Mouse (Mus musculus) ES-E14 (cell line): ENCODE results near the gene Fbxo46. TPM values are rescaled to one million over a fixed set of nuclear protein-coding genes. Genes with fewer than 3 reads are reported as not detected.

Source experiments
- DNase-seq: peaks from one replicate; pipeline ENCODE4 v3.0.0-alpha.2; 2013; ENCODE audit warnings: low read depth, low spot score
- H3K27ac ChIP-seq: 2 replicates; pipeline ENCODE4 v1.5.1; 2012; ENCODE audit warnings: low read depth, mild to moderate bottlenecking, low read length, moderate library complexity, mixed read lengths; ENCODE audit not compliant: poor library complexity, insufficient read depth, severe bottlenecking
- H3K36me3 ChIP-seq: 2 replicates; pipeline ENCODE4 v1.6.1; 2012; ENCODE audit warnings: mild to moderate bottlenecking, low read length, moderate library complexity, mixed read lengths; ENCODE audit not compliant: control insufficient read depth, poor library complexity, insufficient read depth, severe bottlenecking
- H3K4me1 ChIP-seq, 2 experiments: fragments of 150-350 bp in 1 of 2; sonication (generic) in 1 of 2; 2 replicates each; pipeline ENCODE4 v1.6.1; 2012; ENCODE audit warnings: low read length in 2 of 2, mild to moderate bottlenecking in 1 of 2, mixed read lengths in 1 of 2; ENCODE audit not compliant: control insufficient read depth in 2 of 2, insufficient read depth in 2 of 2, poor library complexity in 1 of 2
- H3K4me3 ChIP-seq, 2 experiments: fragments of 150-350 bp in 1 of 2; sonication (generic) in 1 of 2; 2 replicates each; pipeline ENCODE4 v1.5.1; 2012; ENCODE audit warnings: low read length in 2 of 2, low read depth in 1 of 2, mild to moderate bottlenecking in 1 of 2, mixed read lengths in 1 of 2; ENCODE audit not compliant: insufficient read depth in 1 of 2, poor library complexity in 1 of 2, severe bottlenecking in 1 of 2
- H3K9ac ChIP-seq: 2 replicates; pipeline ENCODE4 v1.6.1; 2012; ENCODE audit warnings: low read depth, mild to moderate bottlenecking, low read length, mixed read lengths; ENCODE audit not compliant: poor library complexity, insufficient read depth, severe bottlenecking
- H3K9me3 ChIP-seq: fragments of 150-350 bp; sonication (generic); 2 replicates; pipeline ENCODE4 v1.6.1; 2012; ENCODE audit warnings: low read depth, mild to moderate bottlenecking, low read length; ENCODE audit not compliant: control insufficient read depth, insufficient read depth
- CHD2 ChIP-seq: IDR thresholded peaks from 2 replicates; pipeline ENCODE4 v1.6.1; 2014; ENCODE audit warnings: mild to moderate bottlenecking, low read depth, low read length, inconsistent platforms
- HCFC1 ChIP-seq: IDR thresholded peaks from 2 replicates; pipeline ENCODE4 v1.6.1; 2012; ENCODE audit warnings: low read length, inconsistent platforms, borderline replicate concordance; ENCODE audit not compliant: insufficient read depth
- MAFK ChIP-seq: IDR thresholded peaks from 2 replicates; pipeline ENCODE4 v1.6.1; 2014; ENCODE audit warnings: mild to moderate bottlenecking, low read depth, low read length, inconsistent platforms; ENCODE audit not compliant: insufficient read depth
- ZC3H11A ChIP-seq: IDR thresholded peaks from 2 replicates; pipeline ENCODE4 v1.6.1; 2012; ENCODE audit warnings: low read depth, mild to moderate bottlenecking, inconsistent platforms, low read length, borderline replicate concordance
- ZNF384 ChIP-seq: IDR thresholded peaks from 2 replicates; pipeline ENCODE4 v1.6.1; 2012; ENCODE audit warnings: low read depth, low read length, inconsistent platforms
- in situ Hi-C, 2 experiments: fragments of 600-800 bp; cut with MboI; formaldehyde crosslinking; loops; one replicate each; pipeline ENCODE4 v1.15.1; 2025; ENCODE audit warnings: low sequenced_read_pairs in 2 of 2, inconsistent platforms in 1 of 2; ENCODE audit not compliant: unreplicated experiment in 2 of 2
- total RNA-seq: library from RNA; depleted of rRNA; stranded (reverse); fragments of 300-350 nt; gene quantifications from 2 replicates; pipeline ENCODE4 v1.2.3, GENCODE M21; 2012

Fbxo46 gene
- total RNA-seq, 1 experiment: 19.5 TPM

- Histone ChIP-seq H3K9ac (no peak overlapping the region), H3K27ac (no peak overlapping the region), H3K36me3 (no peaks in the 10 kb centered on the region), H3K4me1 (peaks cover 0 to 4% of the 10 kb centered on the region in 2 experiments; a peak in 2 of 4 replicates), H3K4me3 (no peak overlapping the region), H3K9me3 (no peaks in the 10 kb centered on the region)
- no peak for DNase-seq
- TF ChIP-seq ZNF384 (no peak), ZC3H11A (no peak), HCFC1 (no peak), CHD2 (no peak), MAFK (no peak)
- in situ Hi-C loops: no loop called here
Measured at GRCm38 (mm10) chr7:19121686-19122085, 2.0 kb downstream of the Fbxo46 start.

GRCm38 (mm10) chr7:19124713-19125112 is 5.1 kb downstream of the Fbxo46 start:
- Histone ChIP-seq H3K9ac (no peak overlapping the region), H3K36me3 (peaks cover 2% of the 10 kb centered on the region; the same call in 1 of the 2 replicates), H3K27ac (no peak overlapping the region), H3K4me3 (no peak overlapping the region), H3K9me3 (no peaks in the 10 kb centered on the region), H3K4me1 (peaks cover 0 to 2% of the 10 kb centered on the region in 2 experiments; a peak in 1 of 4 replicates)
- TF ChIP-seq MAFK: no peak
- TF ChIP-seq ZNF384: no peak
- TF ChIP-seq CHD2: no peak
- TF ChIP-seq HCFC1: no peak
- TF ChIP-seq ZC3H11A: no peak
- in situ Hi-C loops: no loop called here
- no peak for DNase-seq

GRCm38 (mm10) chr7:19127744-19128143 is 8.1 kb downstream of the Fbxo46 start:
- Histone ChIP-seq H3K27ac (no peak overlapping the region), H3K4me1 (0 out of 4 replicates have a peak, but pooled peaks cover 2 to 5% of the 10 kb centered on the region in 2 experiments), H3K9me3 (no peaks in the 10 kb centered on the region), H3K9ac (no peak overlapping the region), H3K4me3 (no peak overlapping the region), H3K36me3 (peaks cover 2% of the 10 kb centered on the region; the same call in 1 of the 2 replicates)
- DNase-seq: no peak
- TF ChIP-seq ZNF384 (no peak), HCFC1 (no peak), ZC3H11A (no peak)
- in situ Hi-C loops: no loop called here

GRCm38 (mm10) chr7:19129396-19129795 is 9.7 kb downstream of the Fbxo46 start:
- Histone ChIP-seq H3K4me3 (no peak overlapping the region), H3K4me1 (0 out of 4 replicates have a peak, but pooled peaks cover 2 to 5% of the 10 kb centered on the region in 2 experiments), H3K9me3 (no peaks in the 10 kb centered on the region), H3K9ac (no peak overlapping the region), H3K36me3 (peaks cover 2% of the 10 kb centered on the region; the same call in 1 of the 2 replicates), H3K27ac (no peak overlapping the region)
- DNase-seq: no peak
- TF ChIP-seq MAFK (no peak), CHD2 (no peak), HCFC1 (no peak), ZC3H11A (no peak), ZNF384 (no peak)
- in situ Hi-C loops: no loop called here
